Comparison of ENCODE assay signal across 22 mouse cellular contexts in the genomic region with DNA sequence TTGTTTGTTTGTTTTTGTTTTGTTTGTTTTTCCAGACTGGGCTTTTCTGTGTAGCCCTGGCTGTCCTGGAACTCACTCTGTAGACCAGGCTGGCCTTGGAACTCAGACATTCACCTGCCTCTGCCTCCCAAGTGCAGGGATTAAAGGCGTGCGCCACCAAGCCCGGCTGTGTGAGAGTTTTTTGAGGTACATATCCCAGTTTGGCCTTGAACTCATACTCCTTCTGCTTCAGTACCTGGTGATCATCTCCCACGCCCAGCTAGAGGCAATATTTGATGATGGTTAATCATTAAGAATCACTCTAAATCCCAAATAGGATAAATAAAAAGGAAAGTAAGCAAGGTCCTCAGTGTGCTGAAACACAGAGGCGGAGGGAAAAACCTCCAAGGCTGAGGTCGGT. TPM values are rescaled to one million over a fixed set of nuclear protein-coding genes. Genes with fewer than 3 reads are reported as not detected.
DNase-seq lines count a peak whose midpoint lies in the region; ATAC-seq and TF ChIP-seq lines count a peak whose summit lies in the region.
"Had no signal": no experiment of that assay in that cellular context is flagged by ENCODE, and none has a peak within 500 bp of the region (broad histone marks: within the 10 kb centered on the region; RNA-seq: fewer than 3 reads in every experiment).

No protein-coding gene starts in this region.

- H3K4me2 ChIP-seq in midbrain, embryonic 11.5 days = no peak overlapping the region
- H3K4me2 ChIP-seq in midbrain, postnatal 0 days (ENCODE audit: low read depth, low read length, poor library complexity, severe bottlenecking) = no peak overlapping the region
- H3K4me2 ChIP-seq in intestine, postnatal 0 days (replicated peaks; ENCODE audit: low read depth) = peak overlapping the region; percentile 21; the same call in 1 of the 2 replicates
- peak overlapping the region; percentile 38; the same call in 1 of the 2 replicates for H3K4me2 ChIP-seq in liver, postnatal 0 days (ENCODE audit: low read depth, low read length)
- H3K4me2 ChIP-seq in stomach, postnatal 0 days (replicated peaks; ENCODE audit: low read depth) = no peak overlapping the region
- no peak overlapping the region for H3K4me2 ChIP-seq in forebrain, embryonic 15.5 days (replicated peaks)
- H3K4me2 ChIP-seq: embryonic facial prominence, embryonic 12.5 days; hindbrain, embryonic 13.5 days had no signal

- WGBS in midbrain, embryonic 11.5 days = 87% methylated on average over 6 of the region's 6 CpGs
- 90% methylated on average over 6 of the region's 6 CpGs for WGBS in midbrain, postnatal 0 days
- WGBS in intestine, postnatal 0 days = 50% methylated on average over 6 of the region's 6 CpGs
- 62% methylated on average over 6 of the region's 6 CpGs for WGBS in liver, postnatal 0 days (ENCODE audit: insufficient replicate concordance)
- 61% methylated on average over 6 of the region's 6 CpGs for WGBS in stomach, postnatal 0 days
- WGBS in forebrain, embryonic 15.5 days = 89% methylated on average over 6 of the region's 6 CpGs

- H3K27ac ChIP-seq in midbrain, embryonic 11.5 days (ENCODE audit: low read depth, low read length) = no peak overlapping the region
- H3K27ac ChIP-seq in midbrain, postnatal 0 days (ENCODE audit: low read depth, low read length) = no peak overlapping the region
- no peak overlapping the region for H3K27ac ChIP-seq in intestine, postnatal 0 days (ENCODE audit: low read depth, low read length)
- peak overlapping the region; percentile 85 for H3K27ac ChIP-seq in liver, postnatal 0 days (ENCODE audit: low read depth)
- 0 out of 2 replicates have a peak overlapping the region, but pooled peaks have one; percentile 24 for H3K27ac ChIP-seq in stomach, postnatal 0 days (replicated peaks)
- H3K27ac ChIP-seq in forebrain, embryonic 15.5 days (replicated peaks) = no peak overlapping the region
- H3K27ac ChIP-seq: embryonic facial prominence, embryonic 12.5 days; gastrocnemius, adult 2 months; heart, embryonic 10.5 days; hindbrain, embryonic 13.5 days; hindbrain, postnatal 0 days had no signal

- no peak overlapping the region for H3K9ac ChIP-seq in midbrain, embryonic 11.5 days (ENCODE audit: low read length)
- H3K9ac ChIP-seq in midbrain, postnatal 0 days (replicated peaks; ENCODE audit: low read length, poor library complexity, severe bottlenecking) = no peak overlapping the region
- no peak overlapping the region for H3K9ac ChIP-seq in intestine, postnatal 0 days (ENCODE audit: low read depth, low read length)
- H3K9ac ChIP-seq in liver, postnatal 0 days (replicated peaks) = no peak overlapping the region
- H3K9ac ChIP-seq in stomach, postnatal 0 days (ENCODE audit: low read length) = no peak overlapping the region
- H3K9ac ChIP-seq in forebrain, embryonic 15.5 days (replicated peaks) = no peak overlapping the region
- H3K9ac ChIP-seq: embryonic facial prominence, embryonic 12.5 days; hindbrain, embryonic 13.5 days had no signal

- no peak for TF ChIP-seq CTCF in midbrain, postnatal 0 days (IDR thresholded peaks at IDR 0.05)
- no peak for TF ChIP-seq CTCF in intestine, postnatal 0 days (IDR thresholded peaks at IDR 0.05; ENCODE audit: low read depth)
- TF ChIP-seq CTCF in liver, postnatal 0 days (IDR thresholded peaks at IDR 0.05; ENCODE audit: low read depth) = no peak
- TF ChIP-seq CTCF in stomach, postnatal 0 days (IDR thresholded peaks at IDR 0.05; ENCODE audit: low read depth) = no peak

- no peak for ATAC-seq in midbrain, embryonic 11.5 days (ENCODE audit: low FRiP score)
- no peak for ATAC-seq in midbrain, postnatal 0 days (ENCODE audit: low FRiP score)
- ATAC-seq in intestine, postnatal 0 days = 0 out of 2 replicates have a peak, but pooled peaks have one; percentile 41
- peak; percentile 72 for ATAC-seq in liver, postnatal 0 days
- ATAC-seq in stomach, postnatal 0 days (ENCODE audit: low FRiP score, low TSS enrichment) = no peak
- ATAC-seq in forebrain, embryonic 15.5 days (replicated peaks) = no peak
- ATAC-seq: forebrain, embryonic 16.5 days; hindbrain, postnatal 0 days had no signal

- H3K36me3 ChIP-seq in midbrain, embryonic 11.5 days (ENCODE audit: control insufficient read depth, insufficient read depth, low read length) = no peaks in the 10 kb centered on the region
- no peaks in the 10 kb centered on the region for H3K36me3 ChIP-seq in midbrain, postnatal 0 days (ENCODE audit: insufficient read depth, low read length)
- H3K36me3 ChIP-seq in intestine, postnatal 0 days (ENCODE audit: control insufficient read depth, insufficient read depth) = no peaks in the 10 kb centered on the region
- H3K36me3 ChIP-seq in liver, postnatal 0 days (replicated peaks; ENCODE audit: insufficient read depth, low read length) = no peaks in the 10 kb centered on the region
- no peaks in the 10 kb centered on the region for H3K36me3 ChIP-seq in stomach, postnatal 0 days (ENCODE audit: control insufficient read depth, insufficient read depth, low read length)
- no peaks in the 10 kb centered on the region for H3K36me3 ChIP-seq in forebrain, embryonic 15.5 days
- H3K36me3 ChIP-seq: embryonic facial prominence, embryonic 12.5 days; G1E; heart, embryonic 10.5 days; hindbrain, embryonic 13.5 days had no signal

- no peak overlapping the region for H3K4me3 ChIP-seq in midbrain, embryonic 11.5 days (ENCODE audit: low read depth, low read length)
- H3K4me3 ChIP-seq in midbrain, postnatal 0 days (ENCODE audit: low read depth, low read length) = no peak overlapping the region
- no peak overlapping the region for H3K4me3 ChIP-seq in intestine, postnatal 0 days (ENCODE audit: low read depth, low read length)
- H3K4me3 ChIP-seq in liver, postnatal 0 days (ENCODE audit: low read depth, low read length) = no peak overlapping the region
- H3K4me3 ChIP-seq in stomach, postnatal 0 days (ENCODE audit: low read depth, low read length) = no peak overlapping the region
- H3K4me3 ChIP-seq in forebrain, embryonic 15.5 days = no peak overlapping the region
- H3K4me3 ChIP-seq: embryonic facial prominence, embryonic 12.5 days; gastrocnemius, adult 2 months; heart, embryonic 10.5 days; hindbrain, embryonic 13.5 days had no signal

- H3K27me3 ChIP-seq in midbrain, embryonic 11.5 days (ENCODE audit: control insufficient read depth, insufficient read depth, low read length) = no peaks in the 10 kb centered on the region
- H3K27me3 ChIP-seq in midbrain, postnatal 0 days (ENCODE audit: insufficient read depth, low read length) = no peaks in the 10 kb centered on the region
- no peaks in the 10 kb centered on the region for H3K27me3 ChIP-seq in intestine, postnatal 0 days (replicated peaks; ENCODE audit: control insufficient read depth, insufficient read depth, low read length)
- no peaks in the 10 kb centered on the region for H3K27me3 ChIP-seq in liver, postnatal 0 days (ENCODE audit: insufficient read depth, low read length)
- H3K27me3 ChIP-seq in stomach, postnatal 0 days (ENCODE audit: control insufficient read depth, insufficient read depth, low read length) = no peaks in the 10 kb centered on the region
- no peaks in the 10 kb centered on the region for H3K27me3 ChIP-seq in forebrain, embryonic 15.5 days
- H3K27me3 ChIP-seq: embryonic facial prominence, embryonic 12.5 days; hindbrain, embryonic 13.5 days had no signal

- no peak; the same call in 1 of the 2 replicates for TF ChIP-seq EP300 in liver, postnatal 0 days (IDR thresholded peaks at IDR 0.05; ENCODE audit: low read depth)
- no peak for TF ChIP-seq EP300 in stomach, postnatal 0 days (optimal IDR thresholded peaks at IDR 0.05)

- no peaks in the 10 kb centered on the region for H3K9me3 ChIP-seq in midbrain, embryonic 11.5 days (ENCODE audit: control insufficient read depth, low read length)
- no peaks in the 10 kb centered on the region for H3K9me3 ChIP-seq in midbrain, postnatal 0 days (ENCODE audit: low read length)
- no peaks in the 10 kb centered on the region for H3K9me3 ChIP-seq in intestine, postnatal 0 days (ENCODE audit: control insufficient read depth)
- H3K9me3 ChIP-seq in liver, postnatal 0 days (ENCODE audit: low read length) = no peaks in the 10 kb centered on the region
- no peaks in the 10 kb centered on the region for H3K9me3 ChIP-seq in stomach, postnatal 0 days (ENCODE audit: control insufficient read depth, low read length)
- no peaks in the 10 kb centered on the region for H3K9me3 ChIP-seq in forebrain, embryonic 15.5 days
- H3K9me3 ChIP-seq: embryonic facial prominence, embryonic 12.5 days; G1E; heart, embryonic 10.5 days; hindbrain, embryonic 13.5 days had no signal

- DNase-seq in midbrain, embryonic 11.5 days (ENCODE audit: low spot score, missing footprints) = peak; percentile 60
- DNase-seq in midbrain, postnatal 0 days (ENCODE audit: low spot score) = no peak
- no peak for DNase-seq in liver, postnatal 0 days
- DNase-seq in stomach, postnatal 0 days (ENCODE audit: low spot score) = no peak
- no peak for DNase-seq in gastrocnemius, postnatal 25 days
- no peak for DNase-seq in kidney, postnatal 25 days
- DNase-seq: adrenal gland, postnatal 14 days; cerebellum, adult 11-12 months; cerebellum, adult 9-10 months; cerebellum, postnatal 25 days; gastrocnemius, adult 2 months; gastrocnemius, postnatal 36 days; heart, adult 18-20 months; heart, postnatal 10 days had no signal

- no peaks in the 10 kb centered on the region for H3K4me1 ChIP-seq in midbrain, embryonic 11.5 days (ENCODE audit: control insufficient read depth, insufficient read depth, low read length)
- H3K4me1 ChIP-seq in midbrain, postnatal 0 days (ENCODE audit: insufficient read depth, low read length) = no peaks in the 10 kb centered on the region
- H3K4me1 ChIP-seq in intestine, postnatal 0 days (replicated peaks; ENCODE audit: control insufficient read depth, insufficient read depth, low read length) = 0 out of 2 replicates have a peak, but pooled peaks cover 3% of the 10 kb centered on the region
- peaks cover 19% of the 10 kb centered on the region for H3K4me1 ChIP-seq in liver, postnatal 0 days (ENCODE audit: insufficient read depth)
- H3K4me1 ChIP-seq in stomach, postnatal 0 days (replicated peaks; ENCODE audit: control insufficient read depth, insufficient read depth) = peaks cover 3% of the 10 kb centered on the region; the same call in 1 of the 2 replicates
- H3K4me1 ChIP-seq in forebrain, embryonic 15.5 days = no peaks in the 10 kb centered on the region
- H3K4me1 ChIP-seq: embryonic facial prominence, embryonic 12.5 days; hindbrain, embryonic 13.5 days had no signal

RNA-seq across cellular contexts. Expression of gene Larp1, which starts 22.8 kb away (rescaled TPM):
- 13.9 and 14.0 TPM in 2 replicates for polyA plus RNA-seq in midbrain, embryonic 11.5 days (2014; fragmentation: Nextera tagmentation; extraction: Ambion mirVana)
- total RNA-seq in midbrain, postnatal 0 days (2014; rRNA removed) = 51.8 and 53.1 TPM in 2 replicates
- 14.7 and 15.7 TPM in 2 replicates for polyA plus RNA-seq in midbrain, postnatal 0 days (2015; fragmentation: Nextera tagmentation; extraction: Ambion mirVana)
- 9.6 and 11.5 TPM in 2 replicates for polyA plus RNA-seq in intestine, postnatal 0 days (2015; fragmentation: Nextera tagmentation; extraction: Ambion mirVana)
- polyA plus RNA-seq in liver, postnatal 0 days (2015; fragmentation: Nextera tagmentation; extraction: Ambion mirVana) = 10.8 and 11.0 TPM in 2 replicates
- polyA plus RNA-seq in stomach, postnatal 0 days (2015; fragmentation: Nextera tagmentation; extraction: Ambion mirVana) = 11.6 and 12.8 TPM in 2 replicates
- polyA plus RNA-seq in forebrain, embryonic 15.5 days (2015; fragmentation: Nextera tagmentation; extraction: Ambion mirVana) = 18.5 and 18.7 TPM in 2 replicates
- total RNA-seq in gastrocnemius, postnatal 25 days (2021) = 10 to 100 TPM; 69.1 to 85.8 TPM

Comparison
In these comparisons a context has a peak if more than half of its experiments do, and no peak if none do; other contexts are left out.
1. ATAC-seq: peak in intestine, postnatal 0 days (single experiment) and liver, postnatal 0 days (single experiment); none in midbrain, embryonic 11.5 days (single experiment), midbrain, postnatal 0 days (single experiment), stomach, postnatal 0 days (single experiment) and forebrain, embryonic 15.5 days (single experiment).
2. H3K27ac ChIP-seq: peak in liver, postnatal 0 days (single experiment) and stomach, postnatal 0 days (single experiment); none in midbrain, embryonic 11.5 days (single experiment), midbrain, postnatal 0 days (single experiment), intestine, postnatal 0 days (single experiment) and forebrain, embryonic 15.5 days (single experiment).
3. H3K4me2 ChIP-seq: peak in intestine, postnatal 0 days (single experiment) and liver, postnatal 0 days (single experiment); none in midbrain, embryonic 11.5 days (single experiment), midbrain, postnatal 0 days (single experiment), stomach, postnatal 0 days (single experiment) and forebrain, embryonic 15.5 days (single experiment).